Mouse (Mus musculus) ES-Bruce4 (cell line): ENCODE measurements around the gene Nrp1. TPM values are rescaled to one million over a fixed set of nuclear protein-coding genes. Genes with fewer than 3 reads are reported as not detected.

Experiments used
- H3K27ac ChIP-seq: 2 replicates; pipeline ENCODE4 v1.5.1; 2012; ENCODE audit warnings: low read length, inconsistent platforms; ENCODE audit not compliant: insufficient read depth
- H3K27me3 ChIP-seq: 2 replicates; pipeline ENCODE4 v1.6.1; 2012; ENCODE audit warnings: mild to moderate bottlenecking, low read length, inconsistent platforms; ENCODE audit not compliant: control insufficient read depth, poor library complexity, insufficient read depth, severe bottlenecking
- H3K36me3 ChIP-seq: 2 replicates; pipeline ENCODE4 v1.6.1; 2012; ENCODE audit warnings: inconsistent platforms, mild to moderate bottlenecking, low read length, moderate library complexity; ENCODE audit not compliant: control insufficient read depth, poor library complexity, insufficient read depth, severe bottlenecking
- H3K4me1 ChIP-seq: one replicate; pipeline ENCODE4 v1.8.1; 2011; ENCODE audit warnings: low read length; ENCODE audit not compliant: control insufficient read depth, insufficient read depth
- H3K4me3 ChIP-seq: 2 replicates; pipeline ENCODE4 v1.5.1; 2011; ENCODE audit warnings: low read depth, mild to moderate bottlenecking, low read length
- H3K9ac ChIP-seq: 2 replicates; pipeline ENCODE4 v1.6.1; 2012; ENCODE audit warnings: low read depth, mild to moderate bottlenecking, inconsistent platforms; ENCODE audit not compliant: poor library complexity, severe bottlenecking
- H3K9me3 ChIP-seq: replicated peaks from 2 replicates; pipeline ENCODE4 v1.6.1; 2012; ENCODE audit warnings: mild to moderate bottlenecking, low read length, inconsistent platforms; ENCODE audit not compliant: control insufficient read depth, poor library complexity, insufficient read depth, severe bottlenecking
- CTCF ChIP-seq: IDR thresholded peaks from one replicate; pipeline ENCODE4 v1.8.1; 2011; ENCODE audit warnings: low read depth, low read length
- EP300 ChIP-seq: IDR thresholded peaks from 2 replicates; pipeline ENCODE4 v1.6.1; 2011; ENCODE audit warnings: low read depth, low read length; ENCODE audit not compliant: insufficient read depth
- POLR2A ChIP-seq: IDR thresholded peaks from one replicate; pipeline ENCODE4 v1.8.1; 2011; ENCODE audit warnings: low read length; ENCODE audit not compliant: insufficient read depth
- polyA plus RNA-seq: library from polyadenylated mRNA; stranded (reverse); fragments of >200 nt; gene quantifications from 2 replicates; pipeline ENCODE4 v1.2.4, GENCODE M21; 2011; ENCODE audit warnings: low read depth; ENCODE audit not compliant: missing spikeins, insufficient read depth, insufficient read length

The Nrp1 gene
- polyA plus RNA-seq, 1 experiment, result 0.40 TPM

GRCm38 (mm10) chr8:128519366-128519765 is 161.0 kb downstream of the Nrp1 start:
- TF ChIP-seq CTCF, result peak; percentile 39
- no peak for TF ChIP-seq EP300
- H3K36me3 ChIP-seq, result no peaks in the 10 kb centered on the region
- no peak overlapping the region for H3K27ac ChIP-seq
- H3K4me3 ChIP-seq, result no peak overlapping the region
- H3K27me3 ChIP-seq, result no peaks in the 10 kb centered on the region
- no peak overlapping the region for H3K9ac ChIP-seq
- H3K9me3 ChIP-seq, result no peaks in the 10 kb centered on the region
- no peaks in the 10 kb centered on the region for H3K4me1 ChIP-seq

GRCm38 (mm10) chr8:128523825-128524224 is 165.4 kb downstream of the Nrp1 start:
- Histone ChIP-seq H3K4me1 (no peaks in the 10 kb centered on the region), H3K9me3 (no peaks in the 10 kb centered on the region), H3K9ac (no peak overlapping the region), H3K36me3 (no peaks in the 10 kb centered on the region), H3K27me3 (no peaks in the 10 kb centered on the region), H3K4me3 (no peak overlapping the region), H3K27ac (no peak overlapping the region)
- TF ChIP-seq POLR2A, result no peak
- peak; percentile 77 for TF ChIP-seq CTCF

- no peak overlapping the region for H3K9ac ChIP-seq
- no peaks in the 10 kb centered on the region for H3K9me3 ChIP-seq
- no peaks in the 10 kb centered on the region for H3K36me3 ChIP-seq
- no peaks in the 10 kb centered on the region for H3K4me1 ChIP-seq
- no peak overlapping the region for H3K27ac ChIP-seq
- no peak overlapping the region for H3K4me3 ChIP-seq
- no peaks in the 10 kb centered on the region for H3K27me3 ChIP-seq
- TF ChIP-seq POLR2A (no peak), EP300 (no peak), CTCF (no peak)
Observed at GRCm38 (mm10) chr8:128525912-128526311, 167.5 kb downstream of the Nrp1 start.

GRCm38 (mm10) chr8:128528591-128529383 is 170.4 kb downstream of the Nrp1 start:
- TF ChIP-seq POLR2A, result no peak
- TF ChIP-seq CTCF, result no peak
- TF ChIP-seq EP300, result no peak
- Histone ChIP-seq H3K9ac (no peak overlapping the region), H3K27ac (no peak overlapping the region), H3K4me1 (no peaks in the 10 kb centered on the region), H3K27me3 (no peaks in the 10 kb centered on the region; the same call in none of the 2 replicates), H3K4me3 (no peak overlapping the region), H3K9me3 (no peaks in the 10 kb centered on the region), H3K36me3 (no peaks in the 10 kb centered on the region)

GRCm38 (mm10) chr8:128534442-128534871 is 176.1 kb downstream of the Nrp1 start:
- no peak overlapping the region for H3K4me3 ChIP-seq
- no peaks in the 10 kb centered on the region for H3K4me1 ChIP-seq
- H3K36me3 ChIP-seq, result no peaks in the 10 kb centered on the region
- TF ChIP-seq EP300 (no peak), CTCF (no peak), POLR2A (no peak)
- 0 out of 2 replicates have a peak, but pooled peaks cover 3% of the 10 kb centered on the region for H3K9me3 ChIP-seq
- no peaks in the 10 kb centered on the region; the same call in none of the 2 replicates for H3K27me3 ChIP-seq
- H3K27ac ChIP-seq, result no peak overlapping the region
- H3K9ac ChIP-seq, result no peak overlapping the region

- Histone ChIP-seq H3K27me3 (no peaks in the 10 kb centered on the region; the same call in none of the 2 replicates), H3K36me3 (no peaks in the 10 kb centered on the region), H3K4me1 (no peaks in the 10 kb centered on the region), H3K27ac (no peak overlapping the region), H3K4me3 (no peak overlapping the region), H3K9ac (no peak overlapping the region), H3K9me3 (0 out of 2 replicates have a peak, but pooled peaks cover 3% of the 10 kb centered on the region)
- no peak for TF ChIP-seq CTCF
- TF ChIP-seq EP300, result no peak
- TF ChIP-seq POLR2A, result no peak
Observed at GRCm38 (mm10) chr8:128535685-128536084, 177.3 kb downstream of the Nrp1 start.
